Mouse (Mus musculus): ENCODE data around the gene Pxdn. TPM values are rescaled to one million over a fixed set of nuclear protein-coding genes. Genes with fewer than 3 reads are reported as not detected.

Gene Pxdn
- polyA plus RNA-seq, 1 experiment from 2014 or later = 33.9 TPM

DNA sequence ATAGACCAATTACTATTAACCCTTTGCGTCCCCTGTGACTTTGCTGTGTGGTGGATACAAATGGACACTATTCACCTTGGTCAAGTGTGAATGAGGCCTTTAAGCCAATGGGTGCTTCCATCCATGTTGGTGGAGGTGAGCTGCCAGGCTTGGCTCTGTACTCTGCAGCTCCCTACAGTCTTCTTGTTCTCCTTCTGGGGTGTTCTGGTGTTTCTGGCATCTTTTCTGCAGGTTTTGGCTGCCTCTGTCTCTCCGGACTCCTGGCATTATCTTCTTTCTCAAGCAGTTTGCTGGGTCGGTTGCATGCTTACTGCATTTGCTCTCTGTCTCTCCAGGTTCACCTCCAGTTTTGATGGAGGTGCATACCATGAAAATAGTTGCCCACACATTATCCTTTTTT, 7.2 kb downstream of the Pxdn start:
- Histone ChIP-seq H3K9ac (ENCODE audit: low read depth, low read length) (no peak overlapping the region), H3K4me2 (no peak overlapping the region), H3K9me3 (ENCODE audit: control insufficient read depth, low read length) (no peaks in the 10 kb centered on the region), H3K36me3 (ENCODE audit: control insufficient read depth, insufficient read depth, low read length) (no peaks in the 10 kb centered on the region), H3K27ac (ENCODE audit: low read depth, low read length) (no peak overlapping the region), H3K27me3 (replicated peaks; ENCODE audit: control insufficient read depth, insufficient read depth, low read length) (no peaks in the 10 kb centered on the region), H3K4me3 (ENCODE audit: low read depth, low read length) (no peak overlapping the region), H3K4me1 (replicated peaks; ENCODE audit: control insufficient read depth, insufficient read depth, low read length) (peaks cover 3% of the 10 kb centered on the region)
- WGBS = 68% methylated on average over 3 of the region's 3 CpGs
- no peak for ATAC-seq (replicated peaks; ENCODE audit: low FRiP score)
- DNase-seq (ENCODE audit: low spot score) = no peak

DNA sequence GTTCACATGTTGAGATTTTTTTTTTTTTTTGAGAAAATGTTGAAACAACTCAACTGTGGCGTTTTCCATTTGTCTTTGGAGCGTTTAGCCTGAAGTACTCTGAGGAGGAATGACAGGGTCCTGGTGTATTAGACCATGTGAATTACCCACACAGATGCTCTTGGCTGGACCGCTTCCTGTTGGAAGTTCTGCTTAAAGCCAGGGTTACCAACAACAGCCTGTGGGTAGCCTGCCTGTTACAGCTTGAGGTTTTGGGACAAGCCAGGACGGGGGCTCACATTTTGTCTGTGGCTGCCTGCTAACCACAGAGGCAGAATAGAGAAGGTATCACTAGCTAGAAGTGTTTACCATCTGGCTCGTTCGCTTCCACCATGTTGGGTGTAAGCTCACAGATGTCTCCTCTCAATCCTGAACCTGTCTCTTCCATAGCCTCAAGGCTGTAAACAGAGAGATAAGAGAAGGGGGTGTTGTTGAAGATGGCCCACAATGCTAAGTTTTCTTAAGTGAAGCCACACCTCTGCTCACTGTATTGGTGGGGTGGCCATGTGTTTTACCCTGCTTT, 7.9 kb downstream of the Pxdn start:
- Histone ChIP-seq H3K4me1 (replicated peaks; ENCODE audit: control insufficient read depth, insufficient read depth, low read length) (peaks cover 3% of the 10 kb centered on the region), H3K36me3 (ENCODE audit: control insufficient read depth, insufficient read depth, low read length) (no peaks in the 10 kb centered on the region), H3K27ac (ENCODE audit: low read depth, low read length) (no peak overlapping the region), H3K4me2 (no peak overlapping the region), H3K9me3 (ENCODE audit: control insufficient read depth, low read length) (no peaks in the 10 kb centered on the region), H3K27me3 (replicated peaks; ENCODE audit: control insufficient read depth, insufficient read depth, low read length) (no peaks in the 10 kb centered on the region), H3K9ac (ENCODE audit: low read depth, low read length) (no peak overlapping the region), H3K4me3 (ENCODE audit: low read depth, low read length) (no peak overlapping the region)
- DNase-seq (ENCODE audit: low spot score) = no peak
- 31% methylated on average over 6 of the region's 6 CpGs for WGBS
- no peak for ATAC-seq (replicated peaks; ENCODE audit: low FRiP score)

DNA sequence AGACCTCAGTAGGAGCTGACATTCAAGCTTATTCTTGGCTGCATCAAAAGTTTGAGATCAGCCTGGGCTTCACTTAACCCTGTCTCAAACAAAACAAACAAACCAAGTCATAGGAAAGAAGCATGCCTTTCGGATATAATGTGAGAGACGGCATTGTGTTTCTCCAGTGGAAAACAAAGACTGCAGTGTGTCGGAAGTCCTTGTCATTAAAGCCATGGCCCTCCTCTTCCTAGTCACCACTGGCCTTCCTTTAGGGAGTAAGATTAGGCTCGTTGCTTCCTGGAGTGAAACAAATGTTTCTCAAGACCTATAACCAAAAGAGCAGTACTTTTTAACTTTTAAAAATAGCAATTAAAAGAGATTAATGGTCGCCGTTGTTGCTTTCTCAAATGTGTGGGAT, 13.6 kb downstream of the Pxdn start:
- 59% methylated on average over 6 of the region's 6 CpGs for WGBS
- H3K9ac ChIP-seq (ENCODE audit: low read depth, low read length) = no peak overlapping the region
- no peaks in the 10 kb centered on the region; the same call in 1 of the 2 replicates for H3K4me1 ChIP-seq (replicated peaks; ENCODE audit: control insufficient read depth, insufficient read depth, low read length)
- no peak overlapping the region for H3K27ac ChIP-seq (ENCODE audit: low read depth, low read length)
- no peaks in the 10 kb centered on the region for H3K9me3 ChIP-seq (ENCODE audit: control insufficient read depth, low read length)
- H3K36me3 ChIP-seq (ENCODE audit: control insufficient read depth, insufficient read depth, low read length) = no peaks in the 10 kb centered on the region
- H3K27me3 ChIP-seq (replicated peaks; ENCODE audit: control insufficient read depth, insufficient read depth, low read length) = no peaks in the 10 kb centered on the region
- H3K4me3 ChIP-seq (ENCODE audit: low read depth, low read length) = no peak overlapping the region
- ATAC-seq (replicated peaks; ENCODE audit: low FRiP score) (no peak), DNase-seq (ENCODE audit: low spot score) (no peak)
- H3K4me2 ChIP-seq = no peak overlapping the region

DNA sequence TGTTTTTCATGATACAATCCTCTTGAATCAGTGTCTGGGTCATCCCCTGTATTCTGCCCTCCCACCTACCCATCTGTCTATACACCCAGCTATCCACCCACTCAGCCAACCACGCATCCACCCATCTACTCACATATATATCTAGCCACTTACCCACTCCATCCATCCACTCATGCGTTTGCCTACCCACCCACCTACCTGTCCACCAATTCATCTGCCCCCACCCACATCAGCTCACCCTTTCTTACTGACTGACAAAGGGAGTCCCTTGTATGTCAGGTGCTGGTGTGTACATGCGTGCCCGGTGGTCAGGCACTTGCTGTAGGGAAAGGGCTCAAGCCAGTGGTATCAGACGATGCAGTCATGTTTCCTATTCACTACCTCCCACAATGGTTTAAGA, 14.1 kb downstream of the Pxdn start:
- H3K9me3 ChIP-seq (ENCODE audit: control insufficient read depth, low read length) = no peaks in the 10 kb centered on the region
- no peaks in the 10 kb centered on the region for H3K27me3 ChIP-seq (replicated peaks; ENCODE audit: control insufficient read depth, insufficient read depth, low read length)
- H3K36me3 ChIP-seq (ENCODE audit: control insufficient read depth, insufficient read depth, low read length) = no peaks in the 10 kb centered on the region
- 74% methylated on average over 5 of the region's 5 CpGs for WGBS
- H3K4me2 ChIP-seq = no peak overlapping the region
- DNase-seq (ENCODE audit: low spot score) (no peak), ATAC-seq (replicated peaks; ENCODE audit: low FRiP score) (no peak)
- H3K4me1 ChIP-seq (replicated peaks; ENCODE audit: control insufficient read depth, insufficient read depth, low read length) = no peaks in the 10 kb centered on the region; the same call in 1 of the 2 replicates
- no peak overlapping the region for H3K9ac ChIP-seq (ENCODE audit: low read depth, low read length)
- no peak overlapping the region for H3K4me3 ChIP-seq (ENCODE audit: low read depth, low read length)
- H3K27ac ChIP-seq (ENCODE audit: low read depth, low read length) = no peak overlapping the region

DNA sequence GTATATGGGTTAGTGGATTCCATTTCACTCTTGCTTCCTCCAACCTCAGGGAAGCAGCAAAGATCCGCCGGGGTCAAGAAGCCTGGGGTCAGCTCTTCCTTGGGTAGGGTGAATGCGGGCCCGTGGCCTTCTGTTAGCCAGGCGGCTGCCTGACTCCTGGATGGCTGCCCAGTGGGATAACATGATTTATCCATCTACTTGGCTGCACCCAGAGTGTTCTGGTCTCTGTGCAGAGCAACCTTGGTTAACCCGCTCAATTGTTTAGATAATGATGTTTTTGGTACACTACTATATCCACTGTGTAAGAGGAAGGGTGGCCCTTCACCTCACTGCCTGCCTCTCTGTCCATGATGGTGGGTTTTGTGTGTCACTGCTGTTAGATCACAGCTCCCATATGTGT, 14.7 kb downstream of the Pxdn start:
- Histone ChIP-seq H3K27ac (ENCODE audit: low read depth, low read length) (no peak overlapping the region), H3K27me3 (replicated peaks; ENCODE audit: control insufficient read depth, insufficient read depth, low read length) (no peaks in the 10 kb centered on the region), H3K36me3 (ENCODE audit: control insufficient read depth, insufficient read depth, low read length) (no peaks in the 10 kb centered on the region), H3K9me3 (ENCODE audit: control insufficient read depth, low read length) (no peaks in the 10 kb centered on the region), H3K9ac (ENCODE audit: low read depth, low read length) (no peak overlapping the region), H3K4me2 (no peak overlapping the region), H3K4me3 (ENCODE audit: low read depth, low read length) (no peak overlapping the region), H3K4me1 (replicated peaks; ENCODE audit: control insufficient read depth, insufficient read depth, low read length) (no peaks in the 10 kb centered on the region; the same call in 1 of the 2 replicates)
- ATAC-seq (replicated peaks; ENCODE audit: low FRiP score) (no peak), DNase-seq (ENCODE audit: low spot score) (no peak)
- WGBS = 81% methylated on average over 6 of the region's 6 CpGs

DNA sequence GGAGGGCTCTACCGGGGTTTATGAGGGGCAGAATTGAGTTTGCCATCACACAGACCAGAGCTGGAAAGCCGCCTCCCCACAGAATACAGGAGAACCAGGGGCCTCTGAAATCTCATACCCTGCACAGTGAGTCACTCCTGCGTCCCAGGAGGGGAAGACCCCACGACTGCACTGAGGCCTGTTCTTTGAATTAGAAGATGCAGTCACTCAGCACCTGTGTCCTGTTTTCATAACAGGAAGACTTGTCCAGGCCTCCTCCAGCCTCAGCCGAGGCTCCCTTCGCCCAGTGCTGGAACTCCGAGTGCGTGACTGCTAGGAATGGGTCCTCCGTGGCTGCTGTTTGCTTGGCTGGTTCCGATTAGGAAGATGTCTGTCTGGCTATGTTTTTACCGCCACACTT, 16.6 kb downstream of the Pxdn start:
- no peak for DNase-seq (ENCODE audit: low spot score)
- WGBS = 72% methylated on average over 11 of the region's 11 CpGs
- no peaks in the 10 kb centered on the region; the same call in 1 of the 2 replicates for H3K4me1 ChIP-seq (replicated peaks; ENCODE audit: control insufficient read depth, insufficient read depth, low read length)
- no peak for ATAC-seq (replicated peaks; ENCODE audit: low FRiP score)
- H3K9me3 ChIP-seq (ENCODE audit: control insufficient read depth, low read length) = no peaks in the 10 kb centered on the region
- H3K27me3 ChIP-seq (replicated peaks; ENCODE audit: control insufficient read depth, insufficient read depth, low read length) = no peaks in the 10 kb centered on the region
- H3K9ac ChIP-seq (ENCODE audit: low read depth, low read length) = no peak overlapping the region
- no peak overlapping the region for H3K27ac ChIP-seq (ENCODE audit: low read depth, low read length)
- H3K36me3 ChIP-seq (ENCODE audit: control insufficient read depth, insufficient read depth, low read length) = no peaks in the 10 kb centered on the region
- no peak overlapping the region for H3K4me2 ChIP-seq
- no peak overlapping the region for H3K4me3 ChIP-seq (ENCODE audit: low read depth, low read length)

DNA sequence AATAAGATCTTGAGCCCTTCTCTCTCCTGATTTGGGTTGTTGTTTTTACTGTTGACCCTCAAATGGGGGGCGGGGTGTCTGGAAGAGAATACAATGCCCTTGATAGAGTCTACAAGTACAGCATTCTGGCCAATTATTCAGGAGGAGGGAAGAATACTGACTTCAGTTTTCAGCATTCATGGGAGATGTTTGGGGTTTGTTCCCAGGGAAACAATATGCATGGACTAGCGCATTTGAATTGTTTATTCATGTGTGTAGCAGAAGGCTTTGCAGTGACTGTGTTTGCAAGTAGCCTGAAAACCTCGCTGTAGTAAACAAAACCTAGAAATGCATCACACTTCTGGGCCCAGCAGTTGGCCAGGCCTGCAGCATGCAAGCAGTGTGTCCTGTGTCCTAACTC, 17.1 kb downstream of the Pxdn start:
- DNase-seq (ENCODE audit: low spot score) (no peak), ATAC-seq (replicated peaks; ENCODE audit: low FRiP score) (no peak)
- H3K9me3 ChIP-seq (ENCODE audit: control insufficient read depth, low read length) = no peaks in the 10 kb centered on the region
- H3K4me1 ChIP-seq (replicated peaks; ENCODE audit: control insufficient read depth, insufficient read depth, low read length) = no peaks in the 10 kb centered on the region; the same call in 1 of the 2 replicates
- no peaks in the 10 kb centered on the region for H3K36me3 ChIP-seq (ENCODE audit: control insufficient read depth, insufficient read depth, low read length)
- H3K4me3 ChIP-seq (ENCODE audit: low read depth, low read length) = no peak overlapping the region
- no peak overlapping the region for H3K9ac ChIP-seq (ENCODE audit: low read depth, low read length)
- H3K27me3 ChIP-seq (replicated peaks; ENCODE audit: control insufficient read depth, insufficient read depth, low read length) = no peaks in the 10 kb centered on the region
- no peak overlapping the region for H3K4me2 ChIP-seq
- no peak overlapping the region for H3K27ac ChIP-seq (ENCODE audit: low read depth, low read length)
- WGBS = 83% methylated on average over 3 of the region's 3 CpGs

DNA sequence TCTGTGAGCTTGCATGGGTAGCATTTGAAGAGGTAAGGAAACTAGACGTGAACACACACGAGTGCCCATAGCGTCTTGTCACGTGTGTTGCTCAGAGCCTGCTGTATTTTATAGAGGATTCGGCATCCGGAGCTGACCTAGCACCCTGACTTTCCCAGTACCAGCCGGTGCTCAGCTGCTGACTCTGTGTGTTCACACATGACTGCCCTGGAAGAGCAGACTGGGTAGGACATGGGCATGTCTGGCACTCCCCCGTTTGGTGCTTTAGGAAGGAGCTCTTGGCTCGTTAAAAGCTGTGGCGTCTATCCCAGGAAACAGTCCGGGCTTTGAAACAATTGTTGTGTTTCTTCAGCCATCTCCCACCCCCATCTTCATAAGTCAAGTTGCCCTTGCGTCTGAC, 19.6 kb downstream of the Pxdn start:
- no peak overlapping the region for H3K4me2 ChIP-seq
- no peaks in the 10 kb centered on the region for H3K4me1 ChIP-seq (replicated peaks; ENCODE audit: control insufficient read depth, insufficient read depth, low read length)
- ATAC-seq (replicated peaks; ENCODE audit: low FRiP score) = no peak
- WGBS = 76% methylated on average over 12 of the region's 12 CpGs
- H3K4me3 ChIP-seq (ENCODE audit: low read depth, low read length) = no peak overlapping the region
- H3K27me3 ChIP-seq (replicated peaks; ENCODE audit: control insufficient read depth, insufficient read depth, low read length) = no peaks in the 10 kb centered on the region
- no peak for DNase-seq (ENCODE audit: low spot score)
- no peaks in the 10 kb centered on the region for H3K9me3 ChIP-seq (ENCODE audit: control insufficient read depth, low read length)
- H3K36me3 ChIP-seq (ENCODE audit: control insufficient read depth, insufficient read depth, low read length) = no peaks in the 10 kb centered on the region
- H3K27ac ChIP-seq (ENCODE audit: low read depth, low read length) = no peak overlapping the region
- no peak overlapping the region for H3K9ac ChIP-seq (ENCODE audit: low read depth, low read length)

DNA sequence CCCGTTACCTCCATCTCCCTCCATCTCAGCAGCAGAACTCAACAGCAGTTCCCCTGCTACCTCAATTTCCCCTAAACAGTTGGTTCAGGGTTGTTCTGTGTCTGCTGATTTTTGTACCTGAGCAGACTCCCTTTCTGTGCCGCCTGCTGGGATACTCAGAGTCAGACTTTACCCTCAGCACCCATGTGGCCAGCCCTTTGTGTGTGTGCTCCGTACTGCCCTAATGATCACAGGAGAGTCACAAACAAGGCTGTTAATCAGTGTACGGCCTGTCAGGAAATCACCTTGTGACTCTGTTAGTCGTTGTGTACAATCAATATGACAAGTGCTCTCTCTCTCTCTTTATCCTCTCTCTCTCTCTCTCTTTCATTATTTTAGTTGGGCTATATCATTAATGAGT, 21.2 kb downstream of the Pxdn start:
- Histone ChIP-seq H3K9ac (ENCODE audit: low read depth, low read length) (no peak overlapping the region), H3K27me3 (replicated peaks; ENCODE audit: control insufficient read depth, insufficient read depth, low read length) (no peaks in the 10 kb centered on the region), H3K4me1 (replicated peaks; ENCODE audit: control insufficient read depth, insufficient read depth, low read length) (no peaks in the 10 kb centered on the region), H3K9me3 (ENCODE audit: control insufficient read depth, low read length) (no peaks in the 10 kb centered on the region), H3K36me3 (ENCODE audit: control insufficient read depth, insufficient read depth, low read length) (no peaks in the 10 kb centered on the region), H3K4me2 (no peak overlapping the region), H3K27ac (ENCODE audit: low read depth, low read length) (no peak overlapping the region), H3K4me3 (ENCODE audit: low read depth, low read length) (no peak overlapping the region)
- WGBS = 66% methylated on average over 5 of the region's 5 CpGs
- ATAC-seq (replicated peaks; ENCODE audit: low FRiP score) = no peak
- DNase-seq (ENCODE audit: low spot score) = no peak
